Mouse (Mus musculus) embryonic facial prominence, embryonic 14.5 days (tissue): Measurements from ENCODE around the gene Phyhipl. TPM values are rescaled to one million over a fixed set of nuclear protein-coding genes. Genes with fewer than 3 reads are reported as not detected.

Source experiments
- ATAC-seq: fragments of 200-750 bp; cut with Nextera tagmentation; 2 replicates; pipeline ENCODE4 v1.8.0; 2017; ENCODE audit warnings: low read depth, moderate number of reproducible peaks, moderate TSS enrichment
- DNase-seq: peaks from one replicate; pipeline ENCODE4 v3.0.0-alpha.2; 2015; ENCODE audit warnings: low spot score
- H3K27ac ChIP-seq: fragments of 300-500 bp; sonication (generic); replicated peaks from 2 replicates; pipeline ENCODE4 v1.5.1; 2014; ENCODE audit warnings: low read depth, mild to moderate bottlenecking, low read length, moderate library complexity
- H3K27me3 ChIP-seq: fragments of 300-500 bp; sonication (generic); replicated peaks from 2 replicates; pipeline ENCODE4 v1.6.1; 2014; ENCODE audit warnings: low read length; ENCODE audit not compliant: control insufficient read depth, insufficient read depth
- H3K36me3 ChIP-seq: fragments of 300-500 bp; sonication (generic); 2 replicates; pipeline ENCODE4 v1.6.1; 2014; ENCODE audit warnings: low read length, mixed read lengths; ENCODE audit not compliant: control insufficient read depth, insufficient read depth
- H3K4me1 ChIP-seq: fragments of 300-500 bp; sonication (generic); 2 replicates; pipeline ENCODE4 v1.6.1; 2014; ENCODE audit warnings: antibody characterized with exemption, low read length; ENCODE audit not compliant: control insufficient read depth, insufficient read depth
- H3K4me2 ChIP-seq: fragments of 300-500 bp; sonication (generic); 2 replicates; pipeline ENCODE4 v1.6.1; 2014; ENCODE audit warnings: low read depth, mild to moderate bottlenecking, low read length, moderate library complexity, mixed read lengths
- H3K4me3 ChIP-seq: fragments of 300-500 bp; sonication (generic); 2 replicates; pipeline ENCODE4 v1.5.1; 2014; ENCODE audit warnings: low read depth, mild to moderate bottlenecking, low read length
- H3K9ac ChIP-seq: fragments of 300-500 bp; sonication (generic); 2 replicates; pipeline ENCODE4 v1.6.1; 2014; ENCODE audit warnings: low read depth, mild to moderate bottlenecking, low read length, moderate library complexity, mixed read lengths
- H3K9me3 ChIP-seq: fragments of 300-500 bp; sonication (generic); 2 replicates; pipeline ENCODE4 v1.6.1; 2016; ENCODE audit warnings: low read length; ENCODE audit not compliant: control insufficient read depth
- WGBS: fragments of 180-500 bp; shearing (Covaris S2); extraction: QIAGEN DNeasy Blood & Tissue Kit; methylation state at CpG from one replicate; pipeline ENCODE4 v1.1.7; 2014; 5-methylcytosine and 5-hydroxymethylcytosine counted together
- polyA plus RNA-seq: library from polyadenylated mRNA; unstranded; fragments of >200 nt; fragmentation: Nextera tagmentation; extraction: Ambion mirVana; gene quantifications from 2 replicates; pipeline ENCODE4 v1.2.1, GENCODE M21; 2014

The Phyhipl gene
- polyA plus RNA-seq, 1 experiment from 2014 or later = 6.2 TPM

GRCm38 (mm10) chr10:70507880-70508279, 147.9 kb downstream of the Phyhipl start:
- H3K9me3 ChIP-seq = peaks cover 9% of the 10 kb centered on the region; the same call in 1 of the 2 replicates
- WGBS = 92% methylated on average over 3 of the region's 3 CpGs

More at GRCm38 (mm10) chr10:70507880-70508279, 147.9 kb downstream of the Phyhipl start:
- DNase-seq (no peak), ATAC-seq (no peak)
- H3K36me3 ChIP-seq = no peaks in the 10 kb centered on the region
- H3K4me1 ChIP-seq = no peaks in the 10 kb centered on the region
- H3K9ac ChIP-seq = no peak overlapping the region
- no peaks in the 10 kb centered on the region for H3K27me3 ChIP-seq
- no peak overlapping the region for H3K27ac ChIP-seq
- H3K4me3 ChIP-seq = no peak overlapping the region
- H3K4me2 ChIP-seq = no peak overlapping the region

Other genes starting within 250 kb of the Phyhipl start
- 11.3 and 11.8 TPM in 2 replicates for gene Fam13c, start 215.5 kb downstream of the Phyhipl start, polyA plus RNA-seq